Mouse (Mus musculus) kidney, adult 9 months (tissue): ENCODE results near the gene Clec16a.

Source experiments
- DNase-seq: peaks from one replicate; pipeline ENCODE4 v3.0.0; 2022

Clec16a gene

GRCm38 (mm10) chr16:10770531-10771325 is 225.6 kb downstream of the Clec16a start:
- DNase-seq, result no peak

DNA sequence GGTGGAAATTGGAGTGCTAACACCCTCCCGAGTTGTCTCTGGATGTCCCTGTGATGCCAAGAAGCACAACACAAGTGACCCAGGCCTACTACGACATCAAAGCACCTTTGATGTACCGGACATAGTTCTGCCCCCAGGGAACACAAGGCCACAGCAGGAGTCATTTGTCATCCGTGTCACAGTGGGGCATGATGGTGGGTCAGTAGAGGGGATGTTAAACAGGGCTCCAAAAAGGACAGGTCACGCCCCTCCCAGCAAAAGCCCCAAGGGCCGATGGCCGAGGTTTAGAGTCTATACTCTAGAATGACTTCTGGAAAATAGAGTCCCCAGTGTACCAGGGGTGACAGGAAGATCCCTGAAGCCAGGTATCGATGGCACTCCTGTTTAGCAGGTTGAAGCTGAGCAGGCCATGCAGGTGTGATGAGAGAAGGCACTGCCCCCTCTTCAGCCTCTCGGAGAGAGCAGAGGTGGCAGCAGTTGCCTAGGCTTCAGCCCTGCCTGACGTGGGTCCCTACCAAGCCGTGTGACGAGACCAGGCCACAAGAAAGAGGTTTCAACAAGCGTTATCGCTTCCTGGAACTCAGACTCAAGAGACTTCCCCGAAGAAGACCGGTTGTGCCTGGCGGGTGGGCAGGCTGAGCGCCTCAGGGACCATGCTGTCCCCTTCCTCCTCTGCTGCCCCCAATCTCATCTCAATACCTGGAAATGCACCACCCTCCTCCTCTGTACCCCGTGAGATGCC is 226.8 kb downstream of the Clec16a start:
- no peak for DNase-seq

GRCm38 (mm10) chr16:10773543-10773942 is 228.4 kb downstream of the Clec16a start:
- DNase-seq, result no peak

DNA sequence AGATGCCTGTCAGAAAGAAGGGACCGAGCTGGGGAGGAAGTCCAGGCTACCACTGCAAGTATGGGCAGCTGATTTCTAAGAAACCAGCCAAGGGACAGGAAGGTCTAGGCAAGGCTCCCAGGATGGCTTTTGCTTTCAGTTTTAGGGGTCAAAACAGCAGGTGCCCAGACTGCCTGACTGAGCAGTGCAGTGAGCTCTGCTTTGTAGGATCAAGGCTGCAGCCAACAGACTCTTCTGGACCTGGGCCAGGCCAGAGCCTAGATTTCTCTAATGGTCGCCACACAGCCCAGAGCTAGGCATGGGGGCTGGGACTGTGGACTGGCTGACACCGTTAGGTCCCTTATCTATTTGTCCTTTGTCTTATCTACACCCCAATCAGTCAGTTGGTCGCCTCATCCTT is 229.6 kb downstream of the Clec16a start:
- DNase-seq, result no peak

DNA sequence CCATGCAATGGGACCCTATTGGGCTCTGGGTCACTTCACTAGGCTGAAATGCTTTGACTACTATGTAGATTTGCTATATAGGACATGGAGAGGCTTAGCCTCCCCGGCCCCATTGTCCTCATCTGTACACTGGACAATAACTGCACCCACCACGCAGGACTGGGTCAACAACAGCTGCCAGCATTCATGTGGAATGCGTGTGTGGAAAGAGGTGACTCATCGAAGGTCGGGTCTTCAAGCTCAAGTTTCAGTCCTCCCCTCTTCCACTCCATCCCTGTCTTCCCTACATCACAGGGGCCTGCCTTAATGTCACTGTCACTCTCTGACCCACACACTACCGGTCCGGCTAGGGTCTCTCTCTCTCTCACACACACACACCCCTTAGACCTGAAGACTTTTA is 231.2 kb downstream of the Clec16a start:
- DNase-seq, result no peak

DNA sequence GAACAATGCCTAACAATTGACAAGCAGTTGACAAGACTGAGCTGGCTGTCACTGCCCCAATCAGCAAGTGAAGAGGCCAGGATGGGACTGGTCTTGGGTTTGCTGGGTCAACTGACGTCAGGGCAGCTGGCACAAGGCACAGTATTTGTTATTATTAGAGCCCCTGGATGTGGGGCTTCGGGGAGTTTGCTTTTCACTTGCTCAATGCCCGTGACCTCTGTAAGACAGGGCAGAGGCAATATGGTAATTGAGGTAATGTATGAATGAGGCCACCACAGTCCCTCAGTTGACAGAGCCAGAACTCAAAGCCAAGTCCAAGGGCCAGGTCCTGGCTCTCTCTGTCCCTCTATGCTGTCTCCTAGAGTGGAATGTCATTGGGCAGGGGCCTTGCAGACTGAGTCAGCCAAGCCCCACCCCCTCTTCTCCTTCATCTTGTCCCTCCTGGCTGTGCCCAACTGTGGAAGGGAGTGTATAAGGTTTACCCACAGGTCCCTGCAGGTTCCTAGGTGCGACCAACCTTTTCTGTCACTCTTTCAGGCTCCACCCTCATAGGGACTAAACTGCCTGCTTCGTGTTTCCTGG is 232.5 kb downstream of the Clec16a start:
- no peak for DNase-seq

- DNase-seq, result no peak
Measured at GRCm38 (mm10) chr16:10780631-10781120, 235.5 kb downstream of the Clec16a start.

- DNase-seq, result no peak
Measured at GRCm38 (mm10) chr16:10781862-10782371, 236.8 kb downstream of the Clec16a start.

GRCm38 (mm10) chr16:10782377-10783151 is 237.4 kb downstream of the Clec16a start:
- DNase-seq, result peak; percentile 30

DNA sequence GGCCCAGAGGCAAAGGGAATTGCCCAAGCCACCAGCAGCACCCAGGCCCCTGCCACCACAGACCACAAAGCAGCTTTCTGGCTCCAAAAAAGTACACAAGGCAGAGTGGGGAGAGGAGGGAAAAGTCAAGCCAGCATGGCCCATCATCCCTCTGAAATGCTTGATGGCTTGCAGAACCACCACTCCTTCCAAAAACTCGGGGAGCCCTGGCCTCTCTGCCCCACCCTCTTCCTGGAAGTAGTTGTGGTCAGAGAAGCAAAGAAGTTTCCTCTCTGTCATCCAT is 238.0 kb downstream of the Clec16a start:
- no peak for DNase-seq

DNA sequence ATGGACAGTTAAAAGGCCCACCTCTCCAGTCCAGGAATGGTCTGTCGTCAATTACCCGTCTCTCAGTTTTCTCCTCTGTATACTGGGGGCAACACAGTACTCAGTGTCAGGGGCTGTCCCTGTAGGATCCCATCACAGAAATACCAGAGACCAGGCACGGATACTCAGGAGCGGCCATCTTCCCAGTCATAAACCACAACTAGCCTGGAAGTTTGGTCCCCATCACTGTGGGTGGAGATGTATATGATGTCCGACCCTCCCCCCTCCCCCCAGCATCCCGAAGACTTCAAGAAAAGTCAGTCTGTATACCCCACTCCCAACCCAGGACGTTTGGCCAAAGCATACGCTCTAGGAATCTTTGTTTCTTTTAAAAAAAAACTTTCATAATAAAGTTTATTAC is 238.3 kb downstream of the Clec16a start:
- no peak for DNase-seq

GRCm38 (mm10) chr16:10783883-10784792 is 239.0 kb downstream of the Clec16a start:
- peak; percentile 14 for DNase-seq

DNA sequence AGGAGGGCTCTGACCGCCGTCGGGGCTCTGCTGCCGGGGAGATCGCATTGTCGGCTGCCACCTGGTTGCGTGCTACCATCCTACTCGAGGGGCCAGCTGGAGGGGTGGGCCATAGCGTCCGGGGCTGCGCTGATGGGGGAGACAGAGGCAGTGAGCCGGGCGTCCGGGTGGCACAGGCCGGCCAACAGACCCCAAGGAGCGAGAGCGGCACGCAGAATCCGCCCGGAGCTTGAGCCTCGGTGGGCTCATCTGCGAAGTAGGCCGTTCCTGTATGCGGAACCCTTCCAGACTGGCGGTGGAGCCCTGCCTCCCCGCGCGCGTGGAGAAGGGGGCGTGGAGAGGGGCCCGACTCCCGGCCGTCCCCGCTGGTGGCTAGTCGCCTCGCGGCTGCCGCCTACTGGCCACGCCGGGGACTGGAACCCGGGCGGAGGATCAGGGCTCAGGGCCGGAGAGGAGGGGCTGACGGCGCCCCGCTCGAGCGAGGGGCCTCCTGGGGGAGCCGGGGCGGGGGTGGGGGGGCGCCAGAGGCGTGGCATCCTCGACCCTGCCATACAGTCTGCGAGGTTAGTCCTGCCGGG is 239.7 kb downstream of the Clec16a start:
- peak; percentile 89 for DNase-seq

- DNase-seq, result peak; percentile 87
Measured at GRCm38 (mm10) chr16:10785371-10786231, 240.5 kb downstream of the Clec16a start, which contains the start of gene Socs1. Gene Socs1 (minus strand): TSS chr16:10785536.

DNA sequence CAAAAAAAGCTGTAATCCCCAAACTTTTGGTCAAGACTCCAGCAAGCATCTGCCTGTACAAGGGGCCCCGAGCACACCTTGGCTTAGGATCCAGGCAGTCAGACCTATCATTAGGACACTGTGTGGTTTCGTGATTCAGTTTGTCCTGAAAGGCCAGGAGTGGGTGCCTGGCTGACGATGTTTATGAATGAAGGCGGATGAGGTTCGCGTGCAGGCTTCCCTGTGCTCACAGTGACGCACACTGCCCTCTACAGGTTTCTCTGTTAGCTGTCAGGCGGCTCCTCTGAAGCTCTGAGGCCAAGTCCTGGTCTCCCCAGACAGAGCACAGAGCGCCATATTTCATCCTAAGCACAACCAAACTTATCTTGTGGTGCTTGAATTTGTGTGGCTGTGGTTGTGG is 241.1 kb downstream of the Clec16a start:
- peak; percentile 89 for DNase-seq

- no peak for DNase-seq
Measured at GRCm38 (mm10) chr16:10786782-10787547, 241.8 kb downstream of the Clec16a start.

- DNase-seq, result no peak
Measured at GRCm38 (mm10) chr16:10787548-10788058, 242.5 kb downstream of the Clec16a start.

GRCm38 (mm10) chr16:10788271-10788670 is 243.1 kb downstream of the Clec16a start, which contains the start of gene Tnp2:
Gene Tnp2 (minus strand): TSS chr16:10788660.
- no peak for DNase-seq

- no peak for DNase-seq
Measured at GRCm38 (mm10) chr16:10788866-10789265, 243.7 kb downstream of the Clec16a start.
